Mouse (Mus musculus) kidney, adult 18-20 months (tissue): ENCODE results near the gene Phf21a.

ENCODE experiments used
- DNase-seq: peaks from one replicate; pipeline ENCODE4 v3.0.0; 2021

The Phf21a gene

DNA sequence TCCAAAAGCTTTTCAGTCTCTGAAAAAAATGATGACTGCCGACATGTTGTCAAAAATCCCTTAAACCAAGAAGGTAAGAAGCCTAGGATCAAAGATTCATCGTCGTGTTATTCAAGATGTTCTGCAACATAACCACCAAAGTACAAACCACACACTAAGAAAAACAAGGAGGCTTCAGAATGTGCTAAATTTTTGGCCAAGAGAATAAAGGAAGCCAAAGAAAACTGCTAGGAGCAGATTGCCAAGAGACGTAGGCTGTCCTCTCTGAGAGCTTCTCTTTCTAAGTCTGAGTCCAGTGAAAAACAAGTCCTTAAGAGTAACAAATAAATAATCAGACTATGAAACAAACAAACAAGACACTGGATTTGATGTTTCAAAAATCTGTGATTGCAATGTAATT, 219.6 kb downstream of the Phf21a start:
- DNase-seq: no peak

DNA sequence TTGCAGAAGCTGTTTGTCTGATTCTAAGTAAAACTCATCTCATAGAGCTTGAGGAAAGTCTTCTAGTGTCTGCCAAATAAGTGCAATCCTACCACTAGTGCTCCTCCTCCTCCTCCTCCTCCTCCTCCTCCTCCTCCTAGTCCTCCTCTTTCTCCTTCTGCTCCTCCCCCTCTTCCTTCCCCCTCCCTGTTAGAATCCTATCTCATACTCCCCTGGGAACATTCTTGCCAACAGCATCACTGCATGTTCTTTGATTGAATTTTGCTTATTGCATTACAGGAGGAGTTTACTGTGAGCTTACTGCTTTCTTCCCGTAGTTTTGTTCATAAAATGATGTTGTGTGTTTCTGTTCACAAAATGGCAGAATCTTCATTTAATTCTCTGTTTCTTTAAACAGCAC, 221.1 kb downstream of the Phf21a start:
- DNase-seq: no peak

- DNase-seq: no peak
These were observed 223.7 kb downstream of the Phf21a start for GRCm38 (mm10) chr2:92316652-92317051.

DNA sequence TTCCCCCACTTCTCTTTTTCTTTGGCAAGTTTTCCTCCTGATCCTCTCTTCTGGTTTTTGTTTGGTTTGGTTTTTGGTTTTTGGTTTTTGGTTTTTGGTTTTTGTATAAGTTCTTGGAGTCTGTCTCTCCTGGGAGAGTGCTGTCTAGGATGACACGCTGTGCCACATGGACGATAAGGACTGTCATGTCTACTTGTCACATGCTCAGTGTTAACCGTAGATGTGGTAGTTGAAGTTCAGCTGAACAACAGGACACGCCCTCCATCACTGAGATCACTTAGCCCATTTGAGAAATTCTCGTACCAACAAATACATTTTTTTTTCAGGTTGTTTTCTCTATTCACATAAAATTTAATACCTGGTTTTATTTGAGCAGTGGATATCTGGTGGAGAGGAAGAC, 224.3 kb downstream of the Phf21a start:
- no peak for DNase-seq

- peak; percentile 27 for DNase-seq
These were observed 229.8 kb downstream of the Phf21a start for GRCm38 (mm10) chr2:92322669-92323068.

DNA sequence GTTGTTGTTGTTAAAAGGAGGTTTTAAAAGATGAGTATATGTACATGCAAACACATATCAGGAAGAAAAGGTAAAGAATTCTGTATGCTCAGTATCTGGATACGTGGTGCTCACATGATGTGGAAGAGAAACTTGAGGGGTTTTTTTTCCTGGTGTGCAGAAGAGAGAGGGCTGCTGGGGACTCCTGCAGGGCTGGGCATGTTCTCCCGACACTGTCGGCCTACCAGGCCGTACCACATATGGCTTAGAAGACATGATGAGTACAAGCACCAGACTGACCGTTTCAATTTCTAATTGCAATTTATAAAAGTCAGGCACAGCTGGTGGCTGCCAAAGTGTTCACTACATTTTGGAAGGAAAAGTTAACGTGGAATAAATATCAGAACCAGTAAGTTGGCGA, 232.8 kb downstream of the Phf21a start:
- no peak for DNase-seq

GRCm38 (mm10) chr2:92326221-92326620, 233.3 kb downstream of the Phf21a start:
- no peak for DNase-seq

- DNase-seq: no peak
These were observed 234.7 kb downstream of the Phf21a start for GRCm38 (mm10) chr2:92327601-92328000.

- no peak for DNase-seq
These were observed 235.3 kb downstream of the Phf21a start for GRCm38 (mm10) chr2:92328206-92328605.

DNA sequence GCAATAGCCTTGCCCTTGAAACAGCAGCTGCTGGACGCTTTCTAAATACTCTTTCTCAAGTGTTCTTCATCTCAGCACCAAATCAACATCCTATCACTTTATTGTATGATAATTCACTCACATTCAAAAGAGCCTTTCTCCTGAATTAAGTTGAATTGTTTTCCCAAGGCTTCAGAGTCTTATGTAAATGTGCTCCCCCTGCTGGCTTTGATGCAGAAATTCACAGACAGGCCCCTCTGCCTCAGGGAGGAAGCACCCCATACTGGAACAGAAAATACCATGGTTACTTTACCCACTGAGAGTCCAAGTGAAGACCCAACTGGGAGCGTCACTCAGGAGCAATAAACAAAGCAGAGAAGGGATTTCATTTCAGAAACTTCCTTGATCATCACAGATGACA, 237.9 kb downstream of the Phf21a start:
- peak; percentile 14 for DNase-seq

DNA sequence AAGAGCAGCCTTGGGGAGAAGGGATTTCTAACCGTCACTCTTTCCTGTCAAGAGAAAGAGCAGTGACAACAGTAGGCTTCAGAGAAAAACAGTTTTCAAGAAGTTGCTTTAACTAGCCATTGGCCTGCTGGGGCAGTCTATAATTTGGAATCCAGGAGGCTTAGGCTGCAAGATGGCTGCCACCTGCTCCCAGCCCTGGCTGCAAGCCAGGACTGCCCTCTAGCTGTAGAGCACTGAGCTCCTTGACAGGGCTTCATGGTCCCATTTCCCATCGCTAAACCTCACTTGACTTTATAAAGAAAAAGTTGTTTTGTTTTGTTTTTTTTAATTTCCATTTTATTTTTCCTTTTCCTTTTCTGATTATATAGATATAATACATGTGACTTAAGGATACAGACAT, 238.5 kb downstream of the Phf21a start:
- no peak for DNase-seq

- DNase-seq: no peak
These were observed 239.0 kb downstream of the Phf21a start for GRCm38 (mm10) chr2:92331871-92332270.

GRCm38 (mm10) chr2:92342418-92342817, 249.5 kb downstream of the Phf21a start:
- DNase-seq: no peak

GRCm38 (mm10) chr2:92347191-92347590, 254.3 kb downstream of the Phf21a start:
- DNase-seq: no peak

DNA sequence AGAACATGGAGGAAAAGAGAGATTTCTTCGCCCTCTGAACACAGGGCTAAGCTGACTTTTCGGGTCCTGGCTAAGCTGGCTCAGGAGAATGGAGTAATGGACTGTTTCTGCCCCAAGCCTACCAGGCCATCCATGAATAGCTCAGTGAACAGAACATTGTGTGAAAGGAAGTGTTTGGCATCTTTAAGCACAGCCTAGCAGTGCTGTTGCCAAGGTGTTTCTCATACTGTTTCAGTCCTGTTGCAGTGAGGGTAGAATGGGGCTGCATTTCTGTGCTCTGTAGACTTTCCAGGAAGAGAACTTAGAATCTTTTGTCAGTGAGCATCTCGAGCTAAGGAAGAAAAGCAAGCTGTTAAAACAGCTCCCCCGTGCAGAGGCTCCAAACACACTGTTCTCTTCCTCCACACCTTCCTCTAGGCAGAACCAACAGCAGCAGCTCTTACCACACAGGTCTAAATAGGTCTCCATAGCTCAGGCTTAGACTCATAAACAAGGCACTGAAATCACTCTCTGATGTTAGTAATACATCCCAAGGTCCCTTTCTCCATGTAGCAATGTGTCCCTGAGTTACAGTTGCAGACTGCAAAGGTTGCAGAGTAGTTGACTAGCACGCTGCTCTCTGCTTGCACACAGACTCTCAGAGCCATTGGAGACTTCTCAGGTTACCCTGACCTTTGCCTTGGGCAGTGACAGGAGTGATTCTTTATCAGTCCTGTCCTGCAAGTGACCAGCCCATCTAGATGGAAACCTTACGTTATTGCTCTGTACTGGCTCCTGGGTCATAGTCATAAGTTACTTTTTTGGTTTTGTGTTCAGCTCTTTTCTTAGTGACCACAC, 256.9 kb downstream of the Phf21a start:
- no peak for DNase-seq

DNA sequence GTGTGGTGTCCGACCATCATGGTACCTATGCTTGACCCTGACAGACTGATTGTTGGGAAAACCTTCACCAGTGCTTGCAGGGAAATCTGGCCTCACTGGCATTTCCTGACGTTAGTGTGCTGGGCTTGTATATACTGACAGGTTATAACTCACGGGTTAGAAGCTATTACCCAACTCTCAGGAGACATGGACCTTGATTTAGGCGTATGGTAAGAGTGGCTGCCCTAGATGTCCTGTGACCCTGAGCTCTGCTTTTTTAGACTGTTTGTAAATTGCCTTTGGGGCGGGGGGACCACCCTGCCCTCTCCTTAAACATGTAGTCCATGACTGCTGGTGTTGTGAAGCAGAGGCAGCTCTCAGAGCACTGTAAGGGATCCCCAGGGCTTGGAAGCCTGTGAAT, 257.8 kb downstream of the Phf21a start:
- no peak for DNase-seq

- DNase-seq: no peak
These were observed 260.5 kb downstream of the Phf21a start for GRCm38 (mm10) chr2:92353402-92353801.

GRCm38 (mm10) chr2:92354224-92354623, 261.3 kb downstream of the Phf21a start:
- no peak for DNase-seq

DNA sequence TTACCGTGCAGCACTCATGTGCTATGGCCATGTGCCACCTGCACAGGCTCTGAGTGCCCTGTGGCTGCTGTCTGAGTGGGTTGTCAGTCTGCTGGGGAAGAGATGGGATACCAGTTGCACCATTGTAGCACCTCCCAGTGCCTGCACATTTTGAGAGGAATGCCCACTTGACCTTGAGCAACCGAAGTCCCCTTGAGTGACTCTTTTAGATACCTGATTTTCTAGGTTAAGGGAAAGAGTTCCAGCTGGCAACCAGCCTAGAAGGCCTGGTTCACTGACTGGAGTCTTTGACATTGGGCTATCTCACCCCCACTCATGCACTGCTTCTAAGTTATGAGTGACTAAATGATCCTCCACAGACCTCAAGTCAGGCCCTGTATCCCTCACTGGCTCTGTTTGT, 266.4 kb downstream of the Phf21a start:
- peak; percentile 66 for DNase-seq

- DNase-seq: no peak
These were observed 267.4 kb downstream of the Phf21a start for GRCm38 (mm10) chr2:92360186-92360823.

DNA sequence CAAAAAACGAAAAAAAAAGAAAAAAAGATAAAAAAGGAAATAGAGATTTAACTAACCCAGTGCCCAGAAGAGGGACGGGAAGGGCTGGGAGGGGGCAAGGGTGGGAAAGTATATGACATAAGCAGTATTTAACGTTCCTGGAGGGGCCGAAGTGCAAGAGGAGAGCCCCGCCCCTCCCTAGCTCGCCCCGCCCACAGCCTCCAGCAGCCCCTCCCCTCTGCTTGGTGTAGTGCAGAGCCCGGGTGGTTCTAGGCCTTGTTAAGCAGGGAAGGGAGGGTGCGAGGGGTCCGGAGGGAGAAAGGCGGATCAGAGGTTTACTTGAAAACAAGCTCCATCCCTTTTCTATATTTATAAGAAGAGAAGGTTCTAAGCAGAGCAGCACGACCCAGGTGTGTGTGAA, 268.0 kb downstream of the Phf21a start:
- DNase-seq: no peak

DNA sequence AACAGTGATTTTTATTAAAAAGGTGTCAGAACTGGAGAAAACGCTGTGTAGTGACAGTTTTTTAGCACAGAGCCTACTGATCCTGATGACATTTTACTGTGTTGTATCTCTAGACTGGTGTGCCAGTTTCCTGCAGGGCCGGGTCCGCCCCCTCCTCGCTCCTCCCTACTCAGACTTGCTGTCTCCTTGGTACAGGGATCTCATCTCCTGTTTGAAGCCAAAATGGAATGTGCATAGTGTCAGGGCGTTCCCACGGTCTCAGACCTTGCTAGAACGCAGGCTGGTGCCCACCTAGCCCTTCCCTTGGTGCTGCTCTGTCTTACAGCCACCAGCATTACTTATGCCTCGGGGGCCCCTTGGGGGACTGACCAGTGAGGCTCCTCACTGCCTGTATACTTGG, 268.9 kb downstream of the Phf21a start:
- no peak for DNase-seq

GRCm38 (mm10) chr2:92362571-92363228, 269.8 kb downstream of the Phf21a start:
- no peak for DNase-seq

DNA sequence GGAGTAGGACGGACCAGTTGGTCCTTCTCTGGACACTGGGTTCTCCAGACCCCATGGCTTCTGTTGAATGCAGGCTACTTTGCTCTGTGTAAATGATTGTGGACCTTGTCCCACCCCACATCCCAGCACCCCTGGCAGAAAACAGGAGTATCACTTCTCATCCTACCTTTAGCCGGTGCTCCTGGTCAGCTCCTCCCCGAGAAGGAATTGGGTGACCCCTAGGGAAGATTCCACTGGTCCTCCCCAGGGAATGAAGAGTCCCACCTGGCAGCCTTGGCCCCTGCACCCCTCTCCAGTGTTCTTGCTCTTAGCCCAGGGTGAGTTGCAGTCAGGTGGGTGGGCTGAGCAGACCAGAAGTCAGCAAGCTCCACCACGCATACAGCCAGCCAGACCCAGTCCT, 271.2 kb downstream of the Phf21a start:
- no peak for DNase-seq
